Mouse (Mus musculus) right cerebral cortex, postnatal 25 days (tissue): ENCODE measurements around the gene Ppt1.
"Not testable (repeated sequence)": the region's sequence is repeated elsewhere in the genome, so short reads cannot be mapped to it uniquely, and the experiment has no call there.

Experiments used
- DNase-seq: peaks from one replicate; pipeline ENCODE4 v3.0.0; 2022

Gene Ppt1

GRCm38 (mm10) chr4:122835530-122836402 is at the start of gene Ppt1:
Gene Ppt1 (plus strand): TSS chr4:122836242.
- peak; percentile 91 for DNase-seq

GRCm38 (mm10) chr4:122789335-122790089 is 46.5 kb upstream of the Ppt1 start:
- no peak for DNase-seq

DNA sequence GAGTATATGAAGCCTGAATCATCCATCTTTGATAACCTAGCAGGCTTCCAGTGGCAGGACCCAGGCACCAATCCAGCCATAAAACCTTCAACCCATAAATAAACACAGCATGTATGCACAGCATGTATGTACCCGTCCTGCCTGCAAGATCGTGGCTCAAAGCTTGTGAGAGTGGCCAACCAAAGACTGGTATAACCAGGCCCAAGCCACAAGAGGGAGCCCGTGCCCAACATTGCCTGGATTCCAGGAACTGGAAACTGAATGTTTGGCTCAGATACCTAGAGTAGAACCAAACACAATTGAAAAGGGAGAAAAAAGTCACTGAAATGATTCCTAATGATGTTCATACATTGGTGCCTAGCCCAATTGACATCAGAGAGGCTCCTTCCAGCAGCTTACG is 27.9 kb upstream of the Ppt1 start:
- DNase-seq = peak; percentile 73

GRCm38 (mm10) chr4:122811180-122811579 is 24.9 kb upstream of the Ppt1 start:
- DNase-seq = no peak

DNA sequence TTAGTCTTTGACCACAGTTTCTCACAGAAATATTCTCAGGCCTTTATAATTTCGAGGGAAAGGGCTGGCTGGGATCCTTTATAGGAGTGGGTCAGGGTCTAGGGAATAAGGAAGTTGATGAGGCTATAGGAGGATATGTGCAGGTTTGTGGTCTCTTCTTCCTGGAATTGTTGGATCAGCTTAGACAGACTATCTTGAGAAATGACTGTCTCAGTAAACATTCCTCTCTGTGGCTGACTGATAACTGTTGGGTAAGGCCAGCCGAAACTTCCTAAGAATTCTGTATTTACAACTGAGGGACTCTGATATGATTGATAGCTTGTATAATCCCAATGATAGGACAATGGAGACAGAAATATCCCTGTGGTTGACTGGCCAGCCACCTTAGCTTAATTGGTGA is 24.2 kb upstream of the Ppt1 start:
- no peak for DNase-seq

- no peak for DNase-seq
Observed at GRCm38 (mm10) chr4:122816202-122816601, 19.8 kb upstream of the Ppt1 start.

DNA sequence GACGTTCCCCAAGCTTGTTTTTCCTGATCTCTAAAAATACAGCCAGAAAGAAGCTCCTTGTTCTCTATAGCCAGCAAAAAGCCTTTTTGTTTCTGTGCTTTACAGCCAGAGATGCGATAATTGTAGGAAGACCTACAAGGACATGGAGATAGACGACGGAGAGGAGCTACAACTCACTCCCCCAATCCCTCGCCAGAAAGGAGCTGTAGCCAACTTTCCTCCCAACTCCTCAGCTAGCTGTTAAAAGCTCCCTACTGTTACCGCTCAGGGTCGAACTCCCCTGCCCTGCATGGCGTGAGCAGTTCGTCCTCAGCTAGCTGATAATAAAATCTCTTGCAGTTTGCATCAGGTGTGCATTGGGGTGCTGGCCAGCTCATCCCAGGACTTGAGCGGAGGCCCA is 15.1 kb upstream of the Ppt1 start:
- DNase-seq = not testable (repeated sequence)

GRCm38 (mm10) chr4:122827651-122828050 is 8.4 kb upstream of the Ppt1 start:
- no peak for DNase-seq

DNA sequence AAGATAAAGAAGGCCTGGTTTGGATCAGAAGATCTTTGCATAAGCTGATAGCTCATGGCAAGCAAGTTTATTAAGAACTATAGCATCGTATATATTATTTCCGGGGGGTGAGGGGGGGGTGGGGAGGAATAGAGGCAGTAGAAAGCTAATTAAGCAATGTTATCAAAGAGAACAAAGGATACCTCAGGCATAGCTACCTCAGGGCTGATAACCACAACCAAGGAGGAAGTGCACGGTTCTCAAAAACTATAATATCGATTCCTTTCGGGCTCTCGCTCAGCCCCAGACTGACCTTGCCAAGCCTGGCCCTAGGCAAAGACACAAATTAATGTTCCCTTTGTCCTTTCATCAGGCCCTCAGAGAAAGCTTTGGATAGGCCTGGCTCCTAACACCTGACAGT is 6.7 kb upstream of the Ppt1 start:
- no peak for DNase-seq

DNA sequence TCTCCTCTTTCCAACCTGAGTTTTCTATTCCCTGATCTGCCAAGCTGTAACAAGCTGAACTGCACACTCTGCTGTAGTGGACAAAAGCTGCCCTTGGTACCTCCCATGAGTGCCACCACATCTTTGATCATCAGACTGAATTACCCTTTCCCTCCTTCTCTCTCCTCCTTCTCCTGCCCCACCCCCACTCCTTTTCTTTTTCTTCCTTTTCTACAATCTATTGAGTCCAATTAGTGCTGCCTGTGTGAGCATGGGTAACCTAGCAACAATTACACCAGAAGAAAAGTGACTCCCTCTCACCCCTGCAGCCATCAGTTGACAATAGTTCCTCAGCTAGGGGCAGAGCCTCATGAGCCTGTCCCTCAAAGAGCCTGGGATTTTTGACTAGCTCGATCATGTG is 4.2 kb upstream of the Ppt1 start:
- no peak for DNase-seq

- no peak for DNase-seq
Observed at GRCm38 (mm10) chr4:122836403-122836775, 347 bp downstream of the Ppt1 start.

DNA sequence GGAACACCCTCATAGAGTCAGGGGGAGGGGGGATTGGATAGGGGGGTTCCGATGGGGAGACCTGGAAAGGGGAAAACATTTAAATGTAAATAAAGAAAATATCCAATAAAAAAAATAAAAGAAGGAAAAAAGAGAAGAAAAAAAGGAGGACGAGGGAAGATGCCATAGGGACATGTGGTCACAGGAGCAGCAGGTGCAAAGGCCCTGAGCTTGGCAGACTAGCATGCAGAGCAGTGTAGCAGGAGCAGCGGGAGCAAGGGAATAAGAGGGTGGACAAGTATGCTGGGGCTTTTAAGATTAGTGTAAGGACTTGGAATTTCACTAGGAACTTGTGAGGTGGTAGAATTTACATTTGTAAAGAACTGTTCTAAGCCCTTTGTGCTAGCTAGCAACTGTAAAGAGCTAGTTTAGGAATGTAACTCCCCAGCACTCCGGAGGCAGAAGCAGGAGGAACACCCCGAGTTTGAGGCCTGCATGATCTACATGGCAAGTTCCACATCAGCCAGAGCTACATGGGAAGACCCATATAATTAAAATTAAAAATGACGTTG is 1.2 kb downstream of the Ppt1 start:
- no peak for DNase-seq

DNA sequence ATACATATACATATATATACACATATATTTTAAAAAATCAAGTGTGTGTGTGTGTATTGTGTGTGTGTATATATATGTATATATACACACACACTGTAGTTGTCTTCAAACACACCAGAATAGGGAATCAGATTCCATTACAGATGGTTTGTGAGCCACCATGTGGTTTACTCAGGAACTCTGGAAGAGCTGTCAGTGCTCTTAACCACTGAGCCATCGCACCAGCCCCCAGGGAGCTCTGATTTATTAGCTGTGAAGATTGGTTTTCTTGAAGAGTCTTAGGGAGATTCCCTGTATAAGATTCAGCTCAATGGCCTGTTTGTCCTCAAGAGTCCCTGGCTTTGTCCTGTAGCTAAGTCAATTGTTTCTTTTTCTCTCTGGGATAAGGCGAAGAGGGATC is 2.0 kb downstream of the Ppt1 start:
- DNase-seq = no peak

DNA sequence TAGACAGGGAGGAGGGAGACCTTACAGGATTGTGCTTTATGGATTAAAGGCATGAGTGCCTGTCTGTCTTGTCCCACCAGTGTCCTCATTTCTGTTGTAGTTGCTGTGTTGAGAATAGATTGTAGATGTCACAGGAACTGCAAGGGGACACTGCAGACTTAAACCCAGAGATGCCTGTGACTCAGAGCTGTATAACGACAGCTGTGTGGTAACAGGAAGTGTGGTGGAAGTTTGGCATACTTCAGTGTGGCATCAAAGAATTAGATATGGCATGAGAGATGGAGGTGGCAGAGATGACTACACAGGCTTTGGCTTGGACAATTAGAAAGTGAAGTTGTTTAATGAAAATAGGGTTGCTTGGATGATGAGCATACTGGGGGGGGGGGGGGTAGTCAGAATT is 2.4 kb downstream of the Ppt1 start:
- no peak for DNase-seq

GRCm38 (mm10) chr4:122848150-122848621 is 12.1 kb downstream of the Ppt1 start:
- DNase-seq = no peak

GRCm38 (mm10) chr4:122851535-122851934 is 15.5 kb downstream of the Ppt1 start:
- DNase-seq = no peak

DNA sequence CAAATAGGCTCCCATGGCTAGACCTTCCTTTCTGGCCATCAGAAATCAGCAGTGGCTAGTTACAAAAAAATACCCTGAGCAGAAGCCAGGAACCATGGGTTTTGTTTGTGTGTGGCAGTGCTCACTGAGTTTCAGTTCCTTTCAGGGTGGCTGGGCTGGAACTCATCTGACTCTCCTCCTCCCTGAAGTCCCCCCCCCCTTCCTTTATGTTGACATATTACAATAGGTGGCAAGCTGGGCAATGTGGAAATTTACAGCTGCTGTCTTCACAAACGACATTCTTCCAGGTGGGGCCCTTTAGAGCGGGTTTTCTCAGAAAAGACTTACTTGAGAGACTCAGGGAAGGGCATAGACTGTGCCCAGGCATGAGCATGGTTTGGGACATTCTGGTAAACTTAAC is 17.6 kb downstream of the Ppt1 start:
- no peak for DNase-seq

GRCm38 (mm10) chr4:122854770-122855169 is 18.7 kb downstream of the Ppt1 start:
- no peak for DNase-seq

- no peak for DNase-seq
Observed at GRCm38 (mm10) chr4:122857909-122858308, 21.9 kb downstream of the Ppt1 start.

DNA sequence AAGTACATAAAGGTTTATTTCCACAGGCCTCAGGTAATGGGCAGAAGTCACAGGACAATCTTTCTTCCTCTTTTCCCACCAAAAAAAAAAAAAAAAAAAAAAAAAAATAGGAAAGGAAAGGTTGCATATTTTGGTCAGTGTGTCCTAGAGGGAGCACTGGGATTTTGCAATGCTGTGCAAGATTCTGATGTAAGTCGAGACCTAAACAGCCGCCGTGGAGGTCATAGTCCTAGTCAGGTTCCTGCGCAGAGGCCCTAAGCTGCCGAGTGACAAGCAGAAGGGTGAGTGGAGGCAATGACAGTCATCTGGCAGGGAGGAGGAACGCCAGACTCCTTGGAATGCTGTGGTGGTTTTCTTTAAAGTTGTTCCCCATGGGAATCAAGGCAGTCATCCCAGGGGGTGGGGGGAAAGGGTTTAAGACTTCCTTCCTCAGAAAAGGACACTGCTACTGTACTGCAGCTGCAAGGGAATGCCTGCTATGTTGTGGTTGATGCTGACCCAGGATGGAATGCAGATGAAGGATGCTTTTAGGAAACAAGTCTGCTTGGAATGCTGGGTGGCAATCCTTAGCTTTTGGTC is 23.1 kb downstream of the Ppt1 start:
- no peak for DNase-seq

DNA sequence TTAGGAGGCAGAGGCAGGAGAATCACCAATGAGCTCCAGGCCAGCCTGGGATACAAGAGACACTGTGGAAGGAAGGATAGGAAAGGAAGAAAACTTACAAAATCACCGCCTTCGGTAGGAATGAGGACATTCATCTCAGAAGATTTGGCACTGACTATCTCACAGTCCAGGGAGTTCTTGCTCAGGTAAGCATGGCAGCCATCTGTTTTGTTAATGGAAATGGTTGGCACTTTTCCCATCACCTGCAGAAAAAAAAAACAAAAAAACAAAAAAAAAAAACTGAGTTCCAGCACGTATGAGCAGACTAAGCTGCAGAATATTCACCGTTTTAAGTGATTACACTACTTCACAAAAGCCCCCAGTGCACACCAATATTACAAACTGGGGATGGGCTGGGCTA is 25.8 kb downstream of the Ppt1 start:
- no peak for DNase-seq

- no peak for DNase-seq
Observed at GRCm38 (mm10) chr4:122868041-122868440, 32.0 kb downstream of the Ppt1 start.

DNA sequence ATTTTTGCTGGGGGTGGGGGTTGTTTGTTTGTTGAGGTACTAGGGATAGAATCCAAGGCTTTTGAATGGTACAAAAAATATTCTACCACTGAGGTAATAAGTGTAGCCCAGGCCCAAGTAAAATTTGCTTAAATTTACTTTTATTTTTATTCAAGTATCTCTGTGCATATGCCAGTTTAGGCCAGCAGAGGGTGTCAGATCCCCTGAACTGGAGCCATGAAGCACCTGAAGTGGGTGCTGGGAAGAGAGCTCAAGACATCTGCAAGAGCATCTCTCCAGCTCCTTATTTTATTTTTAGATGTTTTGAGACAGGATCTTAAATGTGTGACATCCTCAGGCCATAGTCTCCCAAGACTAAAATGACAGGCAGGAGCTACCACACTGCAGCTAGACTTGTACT is 34.0 kb downstream of the Ppt1 start:
- no peak for DNase-seq

GRCm38 (mm10) chr4:122870741-122871140 is 34.7 kb downstream of the Ppt1 start:
- DNase-seq = no peak
